Mouse (Mus musculus) brain, adult 2 months (tissue): ENCODE results near the gene Metap1d.

Experiments
- DNase-seq: peaks from one replicate; pipeline ENCODE4 v3.0.0; 2011; ENCODE audit warnings: low read depth, low spot score

Gene Metap1d

GRCm38 (mm10) chr2:71544391-71545285 lies 91.6 kb downstream of the Metap1d start:
- no peak for DNase-seq

GRCm38 (mm10) chr2:71545401-71545881 lies 92.4 kb downstream of the Metap1d start:
- no peak for DNase-seq

- peak; percentile 74 for DNase-seq
Observed at GRCm38 (mm10) chr2:71545882-71546639, 93.0 kb downstream of the Metap1d start.

GRCm38 (mm10) chr2:71546640-71547071 lies 93.6 kb downstream of the Metap1d start, which contains the start of gene Dlx2:
Gene Dlx2 (minus strand): TSS chr2:71546754.
- DNase-seq, result peak; percentile 74

- peak; percentile 73 for DNase-seq
Observed at GRCm38 (mm10) chr2:71547829-71548228, 94.8 kb downstream of the Metap1d start.

- DNase-seq, result no peak
Observed at GRCm38 (mm10) chr2:71550330-71550729, 97.3 kb downstream of the Metap1d start.

- no peak for DNase-seq
Observed at GRCm38 (mm10) chr2:71551704-71552103, 98.6 kb downstream of the Metap1d start.

GRCm38 (mm10) chr2:71556071-71556470 lies 103.0 kb downstream of the Metap1d start:
- no peak for DNase-seq

GRCm38 (mm10) chr2:71566466-71566865 lies 113.4 kb downstream of the Metap1d start:
- DNase-seq, result no peak

GRCm38 (mm10) chr2:71573736-71574135 lies 120.7 kb downstream of the Metap1d start:
- no peak for DNase-seq
